Mouse (Mus musculus) brain, embryonic 14.5 days (tissue): ENCODE results near the gene Gdf3.

Experiments
- CTCF ChIP-seq: fragments of 200-500 bp; IDR thresholded peaks from 2 replicates; pipeline ENCODE4 v1.5.1; 2012; ENCODE audit warnings: inconsistent platforms, mild to moderate bottlenecking, moderate library complexity, borderline replicate concordance; ENCODE audit not compliant: insufficient read depth, insufficient read length; ENCODE audit errors: extremely low read depth
- POLR2A ChIP-seq: fragments of 200-500 bp; IDR thresholded peaks from 2 replicates; pipeline ENCODE4 v1.6.1; 2012; ENCODE audit warnings: mild to moderate bottlenecking, inconsistent platforms, borderline replicate concordance; ENCODE audit not compliant: poor library complexity, insufficient read depth, insufficient read length, severe bottlenecking; ENCODE audit errors: extremely low read depth

DNA sequence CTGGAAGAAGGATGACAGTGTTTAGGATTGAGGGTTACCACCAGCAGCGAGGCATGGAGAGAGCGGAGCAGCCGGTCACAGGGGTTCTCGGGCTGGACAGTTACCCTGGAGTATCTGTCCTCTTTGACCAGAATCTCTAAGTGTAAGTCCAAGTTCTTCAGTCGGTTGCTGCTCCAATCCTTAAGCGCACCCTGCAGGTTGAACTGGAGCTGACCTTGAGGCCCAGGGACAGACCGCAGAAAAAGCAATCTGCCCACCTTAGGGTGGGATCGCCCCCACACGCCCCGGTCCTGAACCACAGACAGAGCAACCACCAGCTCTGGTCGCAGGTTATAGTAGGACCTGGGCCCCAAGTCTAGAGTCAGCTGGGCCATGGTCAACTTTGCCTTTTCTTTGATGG, 3.2 kb downstream of the Gdf3 start:
- TF ChIP-seq CTCF, result no peak
- no peak for TF ChIP-seq POLR2A
